Mouse (Mus musculus) erythroblast, embryonic 14.5 days (primary cell): ENCODE data around the gene Rab40b.

Experiments used
- GATA1 ChIP-seq: IDR thresholded peaks from 2 replicates; pipeline ENCODE4 v1.6.1; 2012; ENCODE audit warnings: low read length, inconsistent platforms, mixed read lengths
- TAL1 ChIP-seq: IDR thresholded peaks from 3 replicates; pipeline ENCODE4 v1.6.1; 2012; ENCODE audit warnings: low read length, inconsistent platforms, mixed read lengths

- TF ChIP-seq GATA1 (no peak), TAL1 (no peak)
Observed at GRCm38 (mm10) chr11:121331641-121332040, 56.4 kb downstream of the Rab40b start.
